Mouse (Mus musculus) testis, adult 2 months (tissue): ENCODE data around the gene Eif4g1. TPM values are rescaled to one million over a fixed set of nuclear protein-coding genes. Genes with fewer than 3 reads are reported as not detected.

Experiments
- H3K27ac ChIP-seq: fragments of 200-500 bp; 2 replicates; pipeline ENCODE4 v1.5.1; 2012; ENCODE audit warnings: low read depth, low read length; ENCODE audit not compliant: control insufficient read depth, insufficient read depth
- H3K27me3 ChIP-seq: fragments of 200-500 bp; 2 replicates; pipeline ENCODE4 v1.6.1; 2012; ENCODE audit warnings: mild to moderate bottlenecking, low read length, moderate library complexity; ENCODE audit not compliant: control insufficient read depth, insufficient read depth
- H3K36me3 ChIP-seq: fragments of 200-500 bp; 2 replicates; pipeline ENCODE4 v1.6.1; 2012; ENCODE audit warnings: mild to moderate bottlenecking, low read length; ENCODE audit not compliant: control insufficient read depth, insufficient read depth
- H3K4me1 ChIP-seq: fragments of 200-500 bp; 2 replicates; pipeline ENCODE4 v1.6.1; 2012; ENCODE audit warnings: low read length; ENCODE audit not compliant: control insufficient read depth, insufficient read depth
- H3K4me3 ChIP-seq: fragments of 200-500 bp; 2 replicates; pipeline ENCODE4 v1.5.1; 2012; ENCODE audit warnings: low read depth, mild to moderate bottlenecking, low read length, moderate library complexity, mixed read lengths; ENCODE audit not compliant: control insufficient read depth
- CTCF ChIP-seq: fragments of 200-500 bp; IDR thresholded peaks from 2 replicates; pipeline ENCODE4 v1.5.1; 2012; ENCODE audit warnings: low read depth, mild to moderate bottlenecking, inconsistent platforms, low read length, moderate library complexity; ENCODE audit not compliant: control insufficient read depth, insufficient read depth, insufficient replicate concordance
- POLR2A ChIP-seq: fragments of 200-500 bp; IDR thresholded peaks from 2 replicates; pipeline ENCODE4 v1.6.1; 2012; ENCODE audit warnings: low read depth, mild to moderate bottlenecking, inconsistent platforms, low read length, moderate library complexity; ENCODE audit not compliant: control insufficient read depth
- polyA plus RNA-seq: library from polyadenylated mRNA; depleted of rRNA; stranded (reverse); fragments of >200 nt; gene quantifications from 2 replicates; pipeline ENCODE4 v1.2.3, GENCODE M21; 2012

Eif4g1 gene
- polyA plus RNA-seq, 1 experiment: 251 TPM

- Histone ChIP-seq H3K27ac (no peak overlapping the region), H3K4me3 (no peak overlapping the region), H3K27me3 (no peaks in the 10 kb centered on the region), H3K4me1 (peaks cover 7% of the 10 kb centered on the region), H3K36me3 (no peaks in the 10 kb centered on the region; the same call in 1 of the 2 replicates)
- TF ChIP-seq POLR2A (no peak), CTCF (no peak)
Measured at GRCm38 (mm10) chr16:20701316-20701715, 33.2 kb downstream of the Eif4g1 start.

- TF ChIP-seq CTCF (no peak), POLR2A (no peak)
- H3K27ac ChIP-seq: no peak overlapping the region
- no peaks in the 10 kb centered on the region for H3K27me3 ChIP-seq
- no peak overlapping the region for H3K4me3 ChIP-seq
- peaks cover 7% of the 10 kb centered on the region for H3K4me1 ChIP-seq
- H3K36me3 ChIP-seq: no peaks in the 10 kb centered on the region; the same call in 1 of the 2 replicates
Measured at GRCm38 (mm10) chr16:20701729-20702521, 33.8 kb downstream of the Eif4g1 start.

- Histone ChIP-seq H3K27me3 (no peaks in the 10 kb centered on the region), H3K4me1 (peaks cover 9% of the 10 kb centered on the region), H3K4me3 (no peak overlapping the region), H3K36me3 (no peaks in the 10 kb centered on the region; the same call in 1 of the 2 replicates), H3K27ac (no peak overlapping the region)
- TF ChIP-seq CTCF (peak; percentile 39; the same call in 1 of the 2 replicates), POLR2A (no peak)
Measured at GRCm38 (mm10) chr16:20702522-20702893, 34.4 kb downstream of the Eif4g1 start.

GRCm38 (mm10) chr16:20703071-20703470, 35.0 kb downstream of the Eif4g1 start:
- Histone ChIP-seq H3K36me3 (no peaks in the 10 kb centered on the region; the same call in 1 of the 2 replicates), H3K27me3 (no peaks in the 10 kb centered on the region), H3K4me3 (no peak overlapping the region), H3K27ac (no peak overlapping the region), H3K4me1 (peaks cover 9% of the 10 kb centered on the region)
- TF ChIP-seq CTCF (no peak), POLR2A (no peak)

- H3K4me3 ChIP-seq: no peak overlapping the region
- no peaks in the 10 kb centered on the region for H3K36me3 ChIP-seq
- TF ChIP-seq POLR2A (no peak), CTCF (no peak)
- H3K27me3 ChIP-seq: no peaks in the 10 kb centered on the region
- peaks cover 9% of the 10 kb centered on the region for H3K4me1 ChIP-seq
- H3K27ac ChIP-seq: no peak overlapping the region
Measured at GRCm38 (mm10) chr16:20703699-20704400, 35.7 kb downstream of the Eif4g1 start.

- H3K27ac ChIP-seq: no peak overlapping the region
- peaks cover 9% of the 10 kb centered on the region for H3K4me1 ChIP-seq
- H3K4me3 ChIP-seq: no peak overlapping the region
- TF ChIP-seq CTCF: no peak
- TF ChIP-seq POLR2A: no peak
- H3K36me3 ChIP-seq: no peaks in the 10 kb centered on the region
- H3K27me3 ChIP-seq: no peaks in the 10 kb centered on the region
Measured at GRCm38 (mm10) chr16:20705786-20706185, 37.7 kb downstream of the Eif4g1 start.

- Histone ChIP-seq H3K27me3 (no peaks in the 10 kb centered on the region), H3K4me3 (no peak overlapping the region), H3K36me3 (no peaks in the 10 kb centered on the region), H3K4me1 (peaks cover 9% of the 10 kb centered on the region), H3K27ac (peak overlapping the region; percentile 45; the same call in 1 of the 2 replicates)
- TF ChIP-seq CTCF: no peak
- no peak for TF ChIP-seq POLR2A
Measured at GRCm38 (mm10) chr16:20706407-20707055, 38.4 kb downstream of the Eif4g1 start.
